Mouse (Mus musculus) hematopoietic stem cell, adult 5-6 weeks (primary cell): ENCODE data around the gene Lin37. TPM values are rescaled to one million over a fixed set of nuclear protein-coding genes. Genes with fewer than 3 reads are reported as not detected.

ENCODE experiments used
- ATAC-seq, 2 experiments: fragments of 125-278 bp in 1 of 2; replicated peaks in 1 of 2; 2 replicates each; pipeline ENCODE4 v1.8.0; 2016 to 2017; ENCODE audit warnings: inconsistent platforms in 2 of 2, mild to moderate bottlenecking in 2 of 2, moderate number of reproducible peaks in 2 of 2, low read depth in 1 of 2, moderate TSS enrichment in 1 of 2; ENCODE audit not compliant: low FRiP score in 2 of 2, poor library complexity in 2 of 2, severe bottlenecking in 2 of 2, insufficient read depth in 1 of 2, low TSS enrichment in 1 of 2
- total RNA-seq: library from RNA; stranded (forward); fragments of 172-1452, 232-1000 nt; gene quantifications from 2 replicates; pipeline ENCODE4 v1.2.3, GENCODE M21; 2017

Lin37 gene
- total RNA-seq, 1 experiment from 2014 or later = 19.6 TPM

- peak; percentile 57 to 58 for ATAC-seq
These were observed 30.0 kb upstream of the Lin37 start for GRCm38 (mm10) chr7:30589435-30590301.

GRCm38 (mm10) chr7:30588676-30589434 is 29.2 kb upstream of the Lin37 start, which contains the start of gene Kmt2b:
Kmt2b (minus strand) TSS chr7:30588726.
- peak; percentile 84 for ATAC-seq

GRCm38 (mm10) chr7:30587842-30588667 is 28.4 kb upstream of the Lin37 start:
- no peak for ATAC-seq

GRCm38 (mm10) chr7:30586455-30587020 is 26.9 kb upstream of the Lin37 start:
- no peak for ATAC-seq

- no peak for ATAC-seq
These were observed 25.5 kb upstream of the Lin37 start for GRCm38 (mm10) chr7:30585170-30585569.

GRCm38 (mm10) chr7:30584339-30584738 is 24.7 kb upstream of the Lin37 start:
- ATAC-seq = no peak

- ATAC-seq = no peak
These were observed 21.9 kb upstream of the Lin37 start for GRCm38 (mm10) chr7:30581547-30581946.

GRCm38 (mm10) chr7:30579950-30580349 is 20.3 kb upstream of the Lin37 start:
- ATAC-seq = no peak

- ATAC-seq = peak in 1 of 2 experiments; percentile 36; a peak in 1 of 4 replicates
These were observed 13.3 kb upstream of the Lin37 start for GRCm38 (mm10) chr7:30572969-30573368.

GRCm38 (mm10) chr7:30572389-30572788 is 12.8 kb upstream of the Lin37 start:
- ATAC-seq = no peak

GRCm38 (mm10) chr7:30567555-30567954 is 7.9 kb upstream of the Lin37 start:
- ATAC-seq = no peak

GRCm38 (mm10) chr7:30566033-30566432 is 6.4 kb upstream of the Lin37 start:
- no peak for ATAC-seq

GRCm38 (mm10) chr7:30564970-30565571 is 5.4 kb upstream of the Lin37 start, which contains the start of gene Igflr1:
Igflr1 (plus strand) TSS chr7:30565427.
- no peak for ATAC-seq

GRCm38 (mm10) chr7:30563906-30564280 is 4.3 kb upstream of the Lin37 start:
- ATAC-seq = no peak

GRCm38 (mm10) chr7:30563117-30563905 is 3.7 kb upstream of the Lin37 start, which contains the start of the genes U2af1l4, Gm49396 and Psenen:
U2af1l4 (plus strand) TSS chr7:30563301.
Gm49396 (plus strand) TSS chr7:30563344.
Psenen (minus strand) TSS chr7:30563627.
- ATAC-seq = peak; percentile 71 to 75

GRCm38 (mm10) chr7:30562526-30563116 is 3.0 kb upstream of the Lin37 start:
- peak in 1 of 2 experiments; percentile 5; a peak in 1 of 4 replicates for ATAC-seq
